Comparison of ENCODE assay signal across 9 mouse cellular contexts in genomic region chr1:74227317-74227716, GRCm38 (mm10). TPM values are rescaled to one million over a fixed set of nuclear protein-coding genes. Genes with fewer than 3 reads are reported as not detected.
DNase-seq lines count a peak whose midpoint lies in the region; ATAC-seq and TF ChIP-seq lines count a peak whose summit lies in the region.
"Had no signal": no experiment of that assay in that cellular context is flagged by ENCODE, and none has a peak within 500 bp of the region (broad histone marks: within the 10 kb centered on the region; RNA-seq: fewer than 3 reads in every experiment).

No protein-coding gene starts in this region.

- no peak overlapping the region for H3K4me3 ChIP-seq in heart, embryonic 12.5 days
- no peak overlapping the region for H3K4me3 ChIP-seq in bone marrow, adult 2 months (replicated peaks; ENCODE audit: control insufficient read depth, low read depth, low read length)
- no peak overlapping the region for H3K4me3 ChIP-seq in forebrain, embryonic 12.5 days (replicated peaks)
- no peak overlapping the region for H3K4me3 ChIP-seq in cerebellum, adult 2 months (replicated peaks; ENCODE audit: insufficient read depth, low read depth, low read length)
- H3K4me3 ChIP-seq: hindbrain, embryonic 15.5 days had no signal

- H3K27ac ChIP-seq in heart, embryonic 12.5 days (ENCODE audit: poor library complexity, severe bottlenecking) = no peak overlapping the region
- peak overlapping the region; percentile 85 for H3K27ac ChIP-seq in bone marrow, adult 2 months (ENCODE audit: control insufficient read depth, insufficient read depth, low read depth, low read length, poor library complexity)
- no peak overlapping the region for H3K27ac ChIP-seq in forebrain, embryonic 12.5 days
- H3K27ac ChIP-seq in cerebellum, adult 2 months (ENCODE audit: insufficient read depth, low read length) = no peak overlapping the region
- H3K27ac ChIP-seq: hindbrain, embryonic 15.5 days had no signal

- TF ChIP-seq POLR2A in bone marrow, adult 2 months (IDR thresholded peaks at IDR 0.05; ENCODE audit: borderline replicate concordance, control insufficient read depth, low read depth, low read length) = no peak
- no peak for TF ChIP-seq POLR2A in cerebellum, adult 2 months (IDR thresholded peaks at IDR 0.05; ENCODE audit: borderline replicate concordance, insufficient read depth, low read length)

- no peaks in the 10 kb centered on the region for H3K27me3 ChIP-seq in heart, embryonic 12.5 days (replicated peaks)
- no peaks in the 10 kb centered on the region for H3K27me3 ChIP-seq in forebrain, embryonic 12.5 days
- H3K27me3 ChIP-seq in cerebellum, adult 2 months (ENCODE audit: control insufficient read depth, insufficient read depth, low read length) = no peaks in the 10 kb centered on the region
- H3K27me3 ChIP-seq: hindbrain, embryonic 15.5 days had no signal

- H3K4me2 ChIP-seq in heart, embryonic 12.5 days = no peak overlapping the region
- no peak overlapping the region for H3K4me2 ChIP-seq in forebrain, embryonic 12.5 days
- H3K4me2 ChIP-seq: hindbrain, embryonic 15.5 days had no signal

- DNase-seq in heart, adult 18-20 months = peak; percentile 76 to 89
- peak; percentile 34 for DNase-seq in kidney, postnatal 10 days
- peak; percentile 51 to 68 for DNase-seq in monocyte, adult 2 months (ENCODE audit: low read depth in 1 of 2, low spot score in 2 of 2)
- no peak for DNase-seq in c-Kit-positive CD71-positive TER-119-positive erythroid progenitor cells, embryonic 14.5 days (ENCODE audit: low spot score)
- no peak for DNase-seq in cerebellum, adult 2 months

- WGBS in heart, embryonic 12.5 days = 47% methylated on average over 7 of the region's 7 CpGs
- 7% methylated on average over 7 of the region's 7 CpGs for WGBS in bone marrow, adult 2 months
- WGBS in forebrain, embryonic 12.5 days = 80% methylated on average over 7 of the region's 7 CpGs
- WGBS in cerebellum, adult 2 months = 85% methylated on average over 7 of the region's 7 CpGs

- H3K9me3 ChIP-seq in heart, embryonic 12.5 days (replicated peaks) = 0 out of 2 replicates have a peak, but pooled peaks cover 2% of the 10 kb centered on the region
- H3K9me3 ChIP-seq in forebrain, embryonic 12.5 days = no peaks in the 10 kb centered on the region
- H3K9me3 ChIP-seq: hindbrain, embryonic 15.5 days had no signal

- no peak for ATAC-seq in heart, embryonic 12.5 days (ENCODE audit: insufficient number of reproducible peaks, low FRiP score)
- no peak for ATAC-seq in forebrain, embryonic 12.5 days (ENCODE audit: low FRiP score)

- no peak overlapping the region for H3K9ac ChIP-seq in heart, embryonic 12.5 days
- no peak overlapping the region for H3K9ac ChIP-seq in forebrain, embryonic 12.5 days
- H3K9ac ChIP-seq: hindbrain, embryonic 15.5 days had no signal

- H3K36me3 ChIP-seq in heart, embryonic 12.5 days = no peaks in the 10 kb centered on the region
- H3K36me3 ChIP-seq in forebrain, embryonic 12.5 days (replicated peaks) = no peaks in the 10 kb centered on the region
- H3K36me3 ChIP-seq: hindbrain, embryonic 15.5 days had no signal

- H3K4me1 ChIP-seq in heart, embryonic 12.5 days (replicated peaks) = peaks cover 7% of the 10 kb centered on the region; the same call in 1 of the 2 replicates
- peaks cover 2% of the 10 kb centered on the region for H3K4me1 ChIP-seq in bone marrow, adult 2 months (ENCODE audit: control insufficient read depth, insufficient read depth, low read length)
- H3K4me1 ChIP-seq in forebrain, embryonic 12.5 days = no peaks in the 10 kb centered on the region
- H3K4me1 ChIP-seq in cerebellum, adult 2 months (ENCODE audit: control insufficient read depth, insufficient read depth, low read length) = no peaks in the 10 kb centered on the region
- H3K4me1 ChIP-seq: hindbrain, embryonic 15.5 days had no signal

- no peak for TF ChIP-seq CTCF in bone marrow, adult 2 months (IDR thresholded peaks at IDR 0.05; ENCODE audit: control insufficient read depth, insufficient read depth, low read length)
- no peak for TF ChIP-seq CTCF in cerebellum, adult 2 months (IDR thresholded peaks at IDR 0.05; ENCODE audit: borderline replicate concordance, insufficient read depth, low read depth, low read length)

RNA-seq across cellular contexts. Expression of gene Arpc2, which starts 8.6 kb away (rescaled TPM):
- total RNA-seq in heart, adult 18-20 months (2021) = 100 to 1,000 TPM; 141 to 153 TPM
- 478 and 484 TPM in 2 replicates for polyA plus RNA-seq in heart, embryonic 12.5 days (2016; fragmentation: Nextera tagmentation; extraction: Ambion mirVana)
- polyA plus RNA-seq in bone marrow, adult 2 months (2011; ENCODE audit: insufficient read depth, insufficient read length, low replicate concordance, missing spikeins) = 95.9 and 150 TPM in 2 replicates
- 356 and 369 TPM in 2 replicates for polyA plus RNA-seq in forebrain, embryonic 12.5 days (2016; fragmentation: Nextera tagmentation; extraction: Ambion mirVana)
- 146 and 151 TPM in 2 replicates for polyA plus RNA-seq in cerebellum, adult 2 months (2012; rRNA removed)

RNA-seq across cellular contexts. Expression of gene Cxcr1, which starts 32.9 kb away (rescaled TPM):
- not detected for total RNA-seq in heart, adult 18-20 months (2021)
- not detected in 2 replicates for polyA plus RNA-seq in heart, embryonic 12.5 days (2016; fragmentation: Nextera tagmentation; extraction: Ambion mirVana)
- polyA plus RNA-seq in bone marrow, adult 2 months (2011; ENCODE audit: insufficient read depth, insufficient read length, low replicate concordance, missing spikeins) = 2.7 TPM in 1 of 2 replicates, not detected in the other
- not detected in 2 replicates for polyA plus RNA-seq in forebrain, embryonic 12.5 days (2016; fragmentation: Nextera tagmentation; extraction: Ambion mirVana)
- not detected in 2 replicates for polyA plus RNA-seq in cerebellum, adult 2 months (2012; rRNA removed)
- polyA plus RNA-seq: hindbrain, embryonic 15.5 days had no signal

RNA-seq across cellular contexts. Expression of gene Gpbar1, which starts 51.0 kb away (rescaled TPM):
- not detected for total RNA-seq in heart, adult 18-20 months (2021)
- 0.37 and 0.41 TPM in 2 replicates for polyA plus RNA-seq in heart, embryonic 12.5 days (2016; fragmentation: Nextera tagmentation; extraction: Ambion mirVana)
- polyA plus RNA-seq in bone marrow, adult 2 months (2011; ENCODE audit: insufficient read depth, insufficient read length, low replicate concordance, missing spikeins) = not detected in 2 replicates
- 0.18 and 0.29 TPM in 2 replicates for polyA plus RNA-seq in forebrain, embryonic 12.5 days (2016; fragmentation: Nextera tagmentation; extraction: Ambion mirVana)
- polyA plus RNA-seq in cerebellum, adult 2 months (2012; rRNA removed) = not detected in 2 replicates
- polyA plus RNA-seq: hindbrain, embryonic 15.5 days had no signal

RNA-seq across cellular contexts. Expression of gene Aamp, which starts 57.2 kb away (rescaled TPM):
- total RNA-seq in heart, adult 18-20 months (2021) = 100 to 1,000 TPM in 1 of 2 experiments, 10 to 100 TPM in 1; 99.8 to 102 TPM
- polyA plus RNA-seq in heart, embryonic 12.5 days (2016; fragmentation: Nextera tagmentation; extraction: Ambion mirVana) = 169 and 171 TPM in 2 replicates
- polyA plus RNA-seq in bone marrow, adult 2 months (2011; ENCODE audit: insufficient read depth, insufficient read length, low replicate concordance, missing spikeins) = 56.2 and 76.6 TPM in 2 replicates
- 184 and 190 TPM in 2 replicates for polyA plus RNA-seq in forebrain, embryonic 12.5 days (2016; fragmentation: Nextera tagmentation; extraction: Ambion mirVana)
- polyA plus RNA-seq in cerebellum, adult 2 months (2012; rRNA removed) = 186 and 198 TPM in 2 replicates

RNA-seq across cellular contexts. Expression of gene Pnkd, which starts 57.4 kb away (rescaled TPM):
- 100 to 1,000 TPM; 138 to 151 TPM for total RNA-seq in heart, adult 18-20 months (2021)
- polyA plus RNA-seq in heart, embryonic 12.5 days (2016; fragmentation: Nextera tagmentation; extraction: Ambion mirVana) = 215 and 216 TPM in 2 replicates
- 7.3 and 28.8 TPM in 2 replicates for polyA plus RNA-seq in bone marrow, adult 2 months (2011; ENCODE audit: insufficient read depth, insufficient read length, low replicate concordance, missing spikeins)
- polyA plus RNA-seq in forebrain, embryonic 12.5 days (2016; fragmentation: Nextera tagmentation; extraction: Ambion mirVana) = 87.5 and 88.9 TPM in 2 replicates
- 185 and 201 TPM in 2 replicates for polyA plus RNA-seq in cerebellum, adult 2 months (2012; rRNA removed)

Comparison
In these comparisons a context has a peak if more than half of its experiments do, and no peak if none do; other contexts are left out.
1. DNase-seq: peak in heart, adult 18-20 months (2 of 2), kidney, postnatal 10 days (single experiment) and monocyte, adult 2 months (2 of 2); none in c-Kit-positive CD71-positive TER-119-positive erythroid progenitor cells, embryonic 14.5 days (single experiment) and cerebellum, adult 2 months (0 of 2).